Mouse (Mus musculus) layer of hippocampus, adult 9-11 months (tissue): ENCODE results near the gene Efhd2.
A peak's percentile ranks its signal among the peaks of the same experiment; 100 is the strongest.

Source experiments
- DNase-seq: peaks from one replicate; pipeline ENCODE4 v3.0.0; 2022

The Efhd2 gene

DNA sequence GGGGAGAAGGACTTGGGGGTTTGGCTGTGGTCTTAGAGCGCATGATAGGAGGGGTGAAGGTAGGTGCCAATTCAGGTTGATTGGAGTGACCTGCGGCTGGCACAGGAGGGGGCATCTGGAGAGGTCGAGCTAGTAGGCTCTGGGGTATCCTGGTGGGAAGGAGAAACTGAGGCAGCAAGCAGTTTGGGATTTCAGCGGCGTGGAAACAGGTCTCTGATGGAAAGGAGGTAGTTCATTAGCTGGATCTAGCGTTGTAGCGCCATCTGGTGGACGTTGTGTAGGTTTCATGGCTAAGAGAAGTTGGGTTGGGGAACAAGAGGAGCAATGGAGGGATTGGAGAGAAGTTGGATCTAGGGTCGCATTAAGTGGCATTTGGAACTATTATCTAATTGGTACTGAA, 21.3 kb downstream of the Efhd2 start:
- no peak for DNase-seq

DNA sequence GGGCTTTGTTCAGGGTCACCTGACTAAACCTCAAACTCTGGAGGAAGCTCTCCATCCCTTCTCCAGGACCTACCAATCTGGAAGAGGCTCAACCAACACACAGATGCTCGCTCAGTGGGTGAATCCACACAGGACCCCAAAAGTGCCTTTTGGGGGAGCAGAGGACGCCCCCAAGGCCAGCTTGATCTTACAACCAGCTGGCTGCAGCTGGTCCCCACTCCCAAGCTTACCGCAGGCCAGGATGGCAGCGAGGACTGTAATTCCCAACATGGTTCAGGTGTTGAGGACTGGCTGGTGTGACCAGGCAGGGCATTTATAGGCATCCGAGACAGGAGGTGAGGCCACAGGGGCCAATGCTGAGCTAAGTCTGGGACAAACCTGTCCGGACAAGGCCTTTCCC, 28.7 kb downstream of the Efhd2 start, which contains the start of gene Ctrc:
Ctrc (minus strand) TSS at position 361 of the 400 bp plus-strand sequence.
- no peak for DNase-seq

- no peak for DNase-seq
Observed at GRCm38 (mm10) chr4:141834536-141835095, 40.1 kb downstream of the Efhd2 start.

- peak; percentile 19 for DNase-seq
Observed at GRCm38 (mm10) chr4:141833911-141834310, 40.8 kb downstream of the Efhd2 start.

GRCm38 (mm10) chr4:141831361-141831760, 43.4 kb downstream of the Efhd2 start:
- DNase-seq, result no peak

DNA sequence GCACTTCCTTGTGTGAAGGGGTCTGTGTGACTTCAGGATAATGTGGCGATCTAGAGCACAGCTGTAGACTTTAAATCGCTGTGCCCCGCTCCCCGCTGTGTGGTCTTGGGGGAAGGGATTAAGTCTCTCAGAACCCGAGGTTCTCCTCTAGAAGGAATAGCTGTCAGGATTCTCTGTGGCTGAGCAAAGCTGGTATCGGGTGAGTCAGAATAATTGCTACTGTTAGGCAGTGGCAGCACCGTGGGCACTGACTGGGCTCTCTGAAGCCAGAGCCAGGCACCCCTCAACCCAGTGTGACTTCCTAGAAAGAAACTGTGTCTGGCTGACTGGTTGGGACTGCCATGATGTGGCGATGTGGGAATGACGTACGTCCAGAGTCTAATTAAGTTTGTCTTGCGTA, 44.3 kb downstream of the Efhd2 start:
- DNase-seq, result no peak

GRCm38 (mm10) chr4:141828177-141828576, 46.5 kb downstream of the Efhd2 start:
- DNase-seq, result no peak

DNA sequence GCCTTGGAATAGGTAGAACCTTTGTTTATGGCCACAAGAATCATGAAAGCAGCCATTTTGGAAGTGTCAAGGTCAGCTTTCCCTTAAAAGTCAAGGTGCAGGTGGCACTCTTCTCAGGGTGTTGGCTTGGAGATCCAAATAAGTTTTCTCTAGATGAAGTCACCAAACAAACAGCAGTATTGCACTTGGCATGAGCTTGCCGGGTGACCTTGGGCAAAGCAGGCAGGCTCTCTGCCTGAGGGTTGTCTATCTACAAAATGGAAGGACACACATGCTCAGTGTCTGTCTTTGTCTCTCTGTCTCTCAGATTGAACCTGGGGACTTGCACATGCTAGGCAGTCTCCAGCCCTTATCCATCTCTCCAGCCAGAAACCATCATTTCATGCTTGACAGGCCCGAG, 47.3 kb downstream of the Efhd2 start:
- no peak for DNase-seq

DNA sequence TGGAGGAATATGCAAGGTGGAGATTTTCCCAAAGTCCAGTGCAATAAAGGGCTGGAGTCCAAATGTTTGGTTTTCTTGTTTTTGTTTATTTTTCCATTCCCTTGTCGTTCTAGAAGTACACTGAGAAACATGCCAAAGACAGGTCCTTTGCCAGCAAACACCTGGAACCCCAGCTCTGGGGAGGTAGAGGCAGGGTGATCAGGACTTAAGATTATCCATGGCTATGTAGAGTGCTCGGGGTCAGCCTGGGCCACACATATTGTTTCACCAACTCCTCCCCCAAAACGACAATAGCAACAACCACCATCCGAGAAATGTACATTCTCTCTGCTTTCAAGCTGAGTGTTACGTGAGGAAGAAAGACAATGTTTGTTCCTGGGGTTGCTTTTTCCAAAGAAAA, 48.7 kb downstream of the Efhd2 start, which contains the start of gene Cela2a:
Cela2a (minus strand) TSS at position 101 of the 400 bp plus-strand sequence.
- no peak for DNase-seq

DNA sequence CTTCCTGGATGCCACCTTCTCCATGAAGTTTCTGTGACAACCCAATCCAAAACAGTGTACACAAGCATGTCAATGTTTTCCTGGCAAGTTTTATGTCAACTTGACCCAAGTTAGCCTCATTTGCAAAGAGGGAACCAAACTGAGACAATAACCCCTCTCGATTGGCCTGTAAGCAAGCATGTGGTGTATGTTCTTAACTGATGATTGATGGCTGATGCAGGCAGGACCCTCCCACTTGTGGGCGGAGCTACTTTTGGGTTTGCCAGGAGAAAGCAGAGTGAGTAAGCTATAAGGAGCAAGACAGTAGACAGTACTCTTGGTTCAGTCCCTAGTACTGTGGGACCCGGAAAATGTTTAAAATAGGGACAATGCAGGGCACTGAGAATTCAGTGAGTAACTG, 51.7 kb downstream of the Efhd2 start:
- no peak for DNase-seq

DNA sequence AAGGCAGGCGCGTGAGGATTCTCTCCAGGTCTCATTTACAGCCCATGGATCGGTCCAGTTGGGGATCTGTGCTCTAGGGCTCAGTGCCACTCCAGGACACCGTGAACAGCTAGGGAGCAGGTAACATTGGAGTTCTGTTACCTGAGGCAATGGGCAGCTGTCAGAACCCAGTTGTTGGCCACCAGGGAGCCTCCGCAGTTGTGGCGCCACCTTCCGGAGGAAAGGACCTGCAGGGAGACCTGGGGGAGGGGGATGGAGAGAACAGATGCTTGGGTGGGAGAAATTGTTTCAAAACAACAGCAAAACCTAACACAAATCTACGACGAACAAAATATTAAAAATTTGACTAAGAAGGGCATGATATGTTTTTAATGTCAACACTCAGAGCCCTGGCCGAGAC, 52.6 kb downstream of the Efhd2 start:
- no peak for DNase-seq

DNA sequence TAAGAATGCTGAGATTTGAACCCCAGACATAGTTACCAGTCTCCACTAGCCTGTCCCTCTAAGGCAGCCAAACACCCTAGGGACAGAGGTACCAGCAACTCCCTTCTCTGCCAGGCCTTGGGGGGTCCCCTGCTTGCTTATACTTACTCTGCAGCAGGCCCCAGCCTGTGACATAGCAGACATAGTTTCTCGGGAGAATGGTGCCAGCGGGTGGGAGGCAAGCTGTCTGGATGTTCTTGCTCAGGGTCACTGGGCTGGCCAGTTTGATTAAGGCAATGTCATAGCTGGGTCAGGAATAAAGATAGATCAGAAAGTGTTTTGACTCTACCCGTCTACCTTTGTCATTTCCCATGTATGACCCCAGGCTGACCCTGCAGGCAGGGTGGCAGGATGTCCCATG, 53.5 kb downstream of the Efhd2 start:
- no peak for DNase-seq

- no peak for DNase-seq
Observed at GRCm38 (mm10) chr4:141819316-141819715, 55.4 kb downstream of the Efhd2 start.

DNA sequence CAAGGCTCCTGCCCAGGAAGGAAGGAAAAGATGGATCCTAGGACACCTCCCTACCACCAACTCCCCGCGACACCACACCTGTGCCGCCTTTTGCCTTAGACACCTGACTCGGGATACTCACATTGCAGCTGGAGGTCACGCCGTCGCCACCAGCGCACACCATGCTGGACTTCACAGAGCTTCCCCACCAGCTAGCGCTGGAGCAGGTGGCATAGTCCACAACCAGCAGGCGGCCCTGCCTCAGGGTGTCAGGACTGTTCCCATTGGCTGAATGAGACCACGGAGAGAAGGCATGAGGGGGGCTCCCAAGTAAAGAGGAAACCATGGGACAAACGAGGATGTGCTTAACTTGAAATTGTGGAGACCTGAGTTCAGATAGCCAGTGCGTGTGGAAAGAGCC, 55.9 kb downstream of the Efhd2 start:
- no peak for DNase-seq

GRCm38 (mm10) chr4:141817706-141818105, 57.0 kb downstream of the Efhd2 start:
- DNase-seq, result no peak

- peak; percentile 57 for DNase-seq
Observed at GRCm38 (mm10) chr4:141816776-141817655, 57.7 kb downstream of the Efhd2 start.

DNA sequence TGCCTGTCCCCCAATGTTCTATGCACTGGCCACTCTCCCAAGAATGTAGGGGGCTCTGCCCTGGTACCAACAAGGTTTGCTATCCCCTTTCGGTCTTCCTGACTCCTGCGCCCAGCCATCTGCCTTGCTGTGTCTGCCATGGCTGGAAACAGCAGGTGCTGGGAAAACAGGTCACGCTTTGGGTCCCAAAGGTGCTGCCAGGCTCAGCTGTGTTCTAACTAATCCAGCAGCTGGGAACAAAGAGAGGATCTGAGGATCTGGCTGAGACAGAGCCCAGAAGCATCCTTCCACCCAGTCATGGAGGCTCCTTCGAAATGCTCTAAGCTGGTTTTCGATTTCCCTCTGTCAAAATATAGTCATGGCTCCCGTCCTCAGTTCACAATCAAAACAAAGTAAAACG, 58.5 kb downstream of the Efhd2 start:
- DNase-seq, result no peak

DNA sequence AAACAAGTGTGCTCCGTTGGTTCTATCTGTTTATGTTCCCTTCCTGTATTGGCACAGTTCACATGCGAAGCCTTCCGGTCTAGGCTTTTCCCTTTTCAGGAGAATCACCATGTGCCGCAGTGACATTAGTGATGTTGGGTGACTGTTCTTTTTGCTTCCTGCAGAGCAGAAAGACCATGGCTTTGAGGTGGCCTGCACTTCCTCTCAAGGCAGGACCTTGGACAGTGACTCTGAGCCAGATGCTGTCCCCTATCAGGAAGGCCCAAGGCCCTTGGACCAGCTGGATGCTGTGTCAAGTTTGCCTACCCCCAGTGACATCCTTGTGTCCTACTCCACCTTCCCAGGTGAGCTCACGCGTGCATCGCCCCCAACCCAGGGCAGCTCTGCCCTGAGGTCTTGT, 63.3 kb downstream of the Efhd2 start:
- DNase-seq, result no peak

DNA sequence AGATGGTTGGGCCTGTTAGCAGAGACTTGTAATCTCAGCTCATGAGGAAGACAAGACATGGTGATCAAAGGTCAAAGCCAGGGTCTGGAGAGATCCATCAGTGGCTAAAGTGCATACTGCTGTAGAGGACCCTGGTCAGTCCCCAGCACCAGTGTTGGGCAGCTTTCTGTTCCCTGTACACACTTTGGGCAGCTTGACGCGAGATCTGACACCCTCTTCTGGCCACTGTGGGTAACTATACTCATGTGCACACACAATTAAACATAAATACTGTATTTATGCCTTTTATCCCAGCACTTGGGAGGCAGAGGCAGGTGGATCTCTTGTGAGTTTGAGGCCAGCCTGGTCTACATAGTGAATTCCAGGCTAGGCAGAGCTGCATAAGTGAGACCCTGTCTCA, 63.7 kb downstream of the Efhd2 start:
- no peak for DNase-seq

GRCm38 (mm10) chr4:141809850-141810464, 64.8 kb downstream of the Efhd2 start:
- no peak for DNase-seq
